Mouse (Mus musculus) hindbrain, embryonic 10.5 days (tissue): Measurements from ENCODE around the gene Agpat3. TPM values are rescaled to one million over a fixed set of nuclear protein-coding genes. Genes with fewer than 3 reads are reported as not detected.

ENCODE experiments used
- DNase-seq: peaks from one replicate; pipeline ENCODE4 v3.0.0-alpha.2; 2017; ENCODE audit warnings: low spot score
- H3K27ac ChIP-seq: fragments of 300-500 bp; sonication (generic); 2 replicates; pipeline ENCODE4 v1.5.1; 2016; ENCODE audit warnings: mild to moderate bottlenecking, moderate library complexity
- H3K27me3 ChIP-seq: fragments of 300-500 bp; sonication (generic); 2 replicates; pipeline ENCODE4 v1.6.1; 2016; ENCODE audit warnings: mild to moderate bottlenecking; ENCODE audit not compliant: poor library complexity, insufficient read depth, severe bottlenecking
- H3K36me3 ChIP-seq: fragments of 300-500 bp; sonication (generic); 2 replicates; pipeline ENCODE4 v1.6.1; 2016; ENCODE audit warnings: mild to moderate bottlenecking, moderate library complexity
- H3K4me1 ChIP-seq: fragments of 300-500 bp; sonication (generic); replicated peaks from 2 replicates; pipeline ENCODE4 v1.6.1; 2016; ENCODE audit warnings: mild to moderate bottlenecking
- H3K4me3 ChIP-seq: fragments of 300-500 bp; sonication (generic); 2 replicates; pipeline ENCODE4 v1.5.1; 2016; ENCODE audit warnings: mild to moderate bottlenecking, moderate library complexity
- H3K9me3 ChIP-seq: fragments of 300-500 bp; sonication (generic); 2 replicates; pipeline ENCODE4 v1.6.1; 2016; ENCODE audit warnings: mild to moderate bottlenecking, moderate library complexity
- WGBS: fragments of 180-500 bp; shearing (Covaris S2); methylation state at CpG from one replicate; pipeline ENCODE4 v1.1.7; 2016; 5-methylcytosine and 5-hydroxymethylcytosine counted together
- polyA plus RNA-seq: library from polyadenylated mRNA; unstranded; fragments of >200 nt; fragmentation: Nextera tagmentation; extraction: Ambion mirVana; gene quantifications from 2 replicates; pipeline ENCODE4 v1.2.1, GENCODE M21; 2016

Agpat3 gene
- polyA plus RNA-seq, 1 experiment from 2014 or later, result 47.2 TPM

DNA sequence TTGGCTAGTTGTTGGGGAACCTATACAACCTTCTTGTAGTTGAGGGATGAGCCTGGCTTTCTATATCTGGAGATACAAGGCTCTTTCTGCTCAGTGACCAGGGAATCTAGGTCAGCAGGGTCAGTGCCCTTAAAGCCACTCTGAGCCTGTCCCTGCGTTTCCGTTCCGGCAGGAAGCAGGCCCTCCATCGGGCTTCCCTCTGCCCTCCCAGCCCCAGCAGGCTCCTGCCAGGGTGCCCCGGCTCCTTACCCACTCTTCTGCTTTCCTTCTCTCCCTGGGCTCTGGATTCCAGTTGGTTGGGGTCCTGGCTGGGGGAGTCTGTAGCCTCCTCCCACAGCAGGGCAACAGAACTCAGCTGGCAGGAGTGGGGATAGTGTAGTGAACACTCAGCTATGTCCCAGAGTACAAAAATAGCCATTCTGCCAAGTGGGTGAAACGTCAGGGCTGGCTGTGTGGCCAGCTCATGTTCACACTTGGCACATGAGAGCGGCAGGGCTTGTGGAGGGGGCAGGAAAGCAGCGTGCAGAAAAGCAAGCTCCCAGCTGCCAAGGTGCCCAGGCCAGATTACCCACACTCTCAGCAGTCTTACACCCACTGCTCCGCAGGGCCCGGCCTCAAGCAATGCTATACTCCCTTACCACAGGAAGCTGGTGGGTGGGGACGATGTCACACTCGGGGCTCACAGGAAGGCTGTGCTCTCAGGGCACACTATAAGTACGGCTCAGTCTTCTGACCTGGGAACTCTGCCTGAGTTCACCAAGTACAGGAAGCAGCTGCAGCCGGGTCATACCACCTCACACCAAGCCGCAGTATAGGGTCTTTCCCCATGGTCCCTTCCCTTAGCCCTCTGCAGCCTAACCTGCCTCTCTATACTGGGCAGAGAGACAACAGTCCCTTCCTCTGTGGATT lies 54.5 kb downstream of the Agpat3 start:
- Histone ChIP-seq H3K27me3 (no peaks in the 10 kb centered on the region), H3K4me3 (no peak overlapping the region), H3K36me3 (0 out of 2 replicates have a peak, but pooled peaks cover 15% of the 10 kb centered on the region), H3K27ac (peak overlapping the region; percentile 62; the same call in 1 of the 2 replicates), H3K4me1 (peaks cover 17% of the 10 kb centered on the region; the same call in 1 of the 2 replicates), H3K9me3 (no peaks in the 10 kb centered on the region)
- 79% methylated on average over 15 of the region's 15 CpGs for WGBS
- DNase-seq, result peak; percentile 16

GRCm38 (mm10) chr10:78296980-78297379 lies 55.3 kb downstream of the Agpat3 start:
- WGBS, result 82% methylated on average over 4 of the region's 4 CpGs

DNA sequence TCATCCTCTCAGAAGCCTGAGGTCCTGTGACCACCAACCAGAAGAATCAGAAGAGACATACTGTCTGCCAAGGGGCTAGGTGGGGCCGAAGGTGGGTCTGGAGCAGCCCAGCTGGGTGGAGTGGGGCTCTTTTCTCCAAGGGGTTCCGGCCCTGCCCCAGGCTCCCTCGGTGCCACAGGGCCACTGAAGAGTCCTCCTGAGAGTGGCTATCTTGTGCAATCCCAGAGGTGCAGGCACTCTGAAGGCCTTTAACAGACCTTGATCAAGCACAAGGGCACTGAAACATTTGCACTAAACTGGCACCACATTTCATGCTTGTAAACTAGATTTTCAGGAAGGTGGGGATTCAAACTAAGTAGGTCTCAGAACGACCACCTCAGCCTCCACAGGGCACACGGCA lies 55.9 kb downstream of the Agpat3 start:
- no peak overlapping the region for H3K4me3 ChIP-seq
- peaks cover 19% of the 10 kb centered on the region; the same call in 1 of the 2 replicates for H3K4me1 ChIP-seq
- H3K9me3 ChIP-seq, result no peaks in the 10 kb centered on the region
- DNase-seq, result no peak
- H3K27me3 ChIP-seq, result no peaks in the 10 kb centered on the region
- 87% methylated on average over 5 of the region's 5 CpGs for WGBS
- no peak overlapping the region for H3K27ac ChIP-seq
- H3K36me3 ChIP-seq, result 0 out of 2 replicates have a peak, but pooled peaks cover 6% of the 10 kb centered on the region

More at GRCm38 (mm10) chr10:78296980-78297379, 55.3 kb downstream of the Agpat3 start:
- H3K4me3 ChIP-seq, result no peak overlapping the region
- peaks cover 17% of the 10 kb centered on the region; the same call in 1 of the 2 replicates for H3K4me1 ChIP-seq
- 0 out of 2 replicates have a peak, but pooled peaks cover 7% of the 10 kb centered on the region for H3K36me3 ChIP-seq
- no peaks in the 10 kb centered on the region for H3K27me3 ChIP-seq
- DNase-seq, result no peak
- H3K27ac ChIP-seq, result no peak overlapping the region
- H3K9me3 ChIP-seq, result no peaks in the 10 kb centered on the region

DNA sequence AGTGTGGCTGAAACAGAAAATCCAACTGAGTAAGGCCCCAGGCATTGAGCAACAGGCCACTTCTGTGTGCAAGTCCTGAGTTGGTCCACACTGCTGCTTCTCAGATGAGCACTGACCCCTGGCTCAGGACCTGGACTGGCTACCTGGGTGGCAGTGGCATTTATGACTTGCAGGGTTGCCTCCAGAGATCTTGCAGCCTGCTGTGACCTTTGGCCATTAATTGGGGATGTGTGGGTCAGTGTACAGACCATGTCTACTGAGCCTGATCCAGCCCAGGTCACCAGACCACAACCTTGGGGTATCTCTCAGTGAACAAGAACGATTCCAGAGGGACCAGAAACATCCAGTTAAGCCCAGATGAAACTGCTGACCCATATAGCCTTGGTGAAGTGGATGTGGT lies 58.7 kb downstream of the Agpat3 start:
- no peak overlapping the region for H3K27ac ChIP-seq
- peaks cover 23% of the 10 kb centered on the region; the same call in 1 of the 2 replicates for H3K4me1 ChIP-seq
- DNase-seq, result no peak
- no peaks in the 10 kb centered on the region for H3K27me3 ChIP-seq
- 87% methylated on average over 1 of the region's 1 CpGs for WGBS
- H3K36me3 ChIP-seq, result 0 out of 2 replicates have a peak, but pooled peaks cover 6% of the 10 kb centered on the region
- H3K4me3 ChIP-seq, result no peak overlapping the region
- no peaks in the 10 kb centered on the region for H3K9me3 ChIP-seq

GRCm38 (mm10) chr10:78292381-78292780 lies 59.9 kb downstream of the Agpat3 start:
- H3K4me3 ChIP-seq, result no peak overlapping the region
- DNase-seq, result no peak
- peaks cover 14% of the 10 kb centered on the region for H3K36me3 ChIP-seq
- WGBS, result 91% methylated on average over 5 of the region's 5 CpGs
- H3K4me1 ChIP-seq, result peaks cover 12% of the 10 kb centered on the region; the same call in 1 of the 2 replicates
- H3K27ac ChIP-seq, result no peak overlapping the region
- no peaks in the 10 kb centered on the region for H3K27me3 ChIP-seq
- no peaks in the 10 kb centered on the region for H3K9me3 ChIP-seq

DNA sequence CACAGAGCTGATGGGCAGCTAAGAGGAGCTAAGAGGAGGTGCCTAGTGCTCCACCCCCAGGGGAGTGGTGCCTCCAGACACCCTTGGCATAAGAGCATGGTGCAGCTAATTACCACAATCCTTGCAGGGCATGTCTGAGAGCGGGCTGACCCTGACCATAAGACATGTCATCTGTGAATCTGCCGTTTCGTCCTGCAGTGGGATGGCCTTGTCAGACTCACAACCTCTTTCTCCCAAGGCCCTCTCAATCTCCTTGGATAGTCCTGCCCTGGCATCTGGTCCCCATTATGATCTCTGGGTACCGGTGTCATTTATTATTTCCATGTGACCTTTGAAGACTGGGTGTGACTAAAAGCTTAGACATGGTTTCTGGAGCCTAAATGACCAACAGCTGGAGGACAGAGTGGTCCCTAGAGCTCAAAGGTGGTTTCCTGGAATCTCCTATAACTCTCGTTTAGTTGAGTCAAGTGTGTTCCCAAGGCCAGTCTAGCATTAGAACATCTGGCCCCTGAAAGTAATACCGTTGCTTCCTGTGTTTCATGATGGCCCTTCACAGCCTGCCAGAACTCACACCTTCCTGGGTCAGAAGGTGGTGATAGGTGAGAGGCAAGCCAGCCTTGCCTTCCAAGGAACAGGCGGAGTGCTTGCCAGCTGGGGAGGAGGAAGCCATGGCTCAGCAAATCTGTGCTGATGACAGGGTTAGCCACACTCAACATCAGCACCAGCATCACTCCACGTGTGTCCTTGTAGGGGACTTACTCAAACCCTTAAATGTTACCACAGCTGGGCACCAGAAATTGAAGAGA lies 61.4 kb downstream of the Agpat3 start:
- WGBS, result 73% methylated on average over 8 of the region's 8 CpGs
- Histone ChIP-seq H3K27ac (no peak overlapping the region), H3K36me3 (peaks cover 22% of the 10 kb centered on the region), H3K27me3 (no peaks in the 10 kb centered on the region), H3K9me3 (no peaks in the 10 kb centered on the region), H3K4me3 (no peak overlapping the region), H3K4me1 (peaks cover 12% of the 10 kb centered on the region; the same call in 1 of the 2 replicates)
- DNase-seq, result no peak

GRCm38 (mm10) chr10:78288896-78289295 lies 63.4 kb downstream of the Agpat3 start:
- Histone ChIP-seq H3K36me3 (peaks cover 43% of the 10 kb centered on the region), H3K9me3 (no peaks in the 10 kb centered on the region), H3K27ac (no peak overlapping the region), H3K4me1 (peaks cover 6% of the 10 kb centered on the region; the same call in 1 of the 2 replicates), H3K27me3 (no peaks in the 10 kb centered on the region), H3K4me3 (no peak overlapping the region)
- no peak for DNase-seq
- WGBS, result 89% methylated on average over 4 of the region's 4 CpGs

DNA sequence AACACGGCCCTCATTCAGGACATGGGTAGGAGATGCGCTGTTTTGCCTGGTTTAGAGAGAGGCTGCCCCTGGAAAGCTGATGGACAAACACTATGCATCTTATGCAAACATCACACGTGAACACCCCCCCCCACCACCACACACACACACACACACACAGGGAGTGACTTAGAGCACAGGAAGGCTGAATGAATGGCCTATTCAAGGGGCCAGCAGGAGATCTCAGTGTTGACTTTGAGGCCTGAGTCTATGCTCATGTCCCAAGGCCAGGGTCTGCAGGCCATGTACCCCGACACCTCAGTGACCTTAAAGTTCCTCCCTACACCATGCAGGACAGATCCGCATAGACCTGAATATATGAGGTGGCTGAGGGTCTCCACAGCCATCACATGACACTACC lies 64.2 kb downstream of the Agpat3 start:
- peaks cover 6% of the 10 kb centered on the region; the same call in 1 of the 2 replicates for H3K4me1 ChIP-seq
- H3K36me3 ChIP-seq, result peaks cover 50% of the 10 kb centered on the region
- no peaks in the 10 kb centered on the region for H3K9me3 ChIP-seq
- H3K27ac ChIP-seq, result no peak overlapping the region
- 86% methylated on average over 5 of the region's 5 CpGs for WGBS
- no peak overlapping the region for H3K4me3 ChIP-seq
- no peak for DNase-seq
- no peaks in the 10 kb centered on the region for H3K27me3 ChIP-seq

DNA sequence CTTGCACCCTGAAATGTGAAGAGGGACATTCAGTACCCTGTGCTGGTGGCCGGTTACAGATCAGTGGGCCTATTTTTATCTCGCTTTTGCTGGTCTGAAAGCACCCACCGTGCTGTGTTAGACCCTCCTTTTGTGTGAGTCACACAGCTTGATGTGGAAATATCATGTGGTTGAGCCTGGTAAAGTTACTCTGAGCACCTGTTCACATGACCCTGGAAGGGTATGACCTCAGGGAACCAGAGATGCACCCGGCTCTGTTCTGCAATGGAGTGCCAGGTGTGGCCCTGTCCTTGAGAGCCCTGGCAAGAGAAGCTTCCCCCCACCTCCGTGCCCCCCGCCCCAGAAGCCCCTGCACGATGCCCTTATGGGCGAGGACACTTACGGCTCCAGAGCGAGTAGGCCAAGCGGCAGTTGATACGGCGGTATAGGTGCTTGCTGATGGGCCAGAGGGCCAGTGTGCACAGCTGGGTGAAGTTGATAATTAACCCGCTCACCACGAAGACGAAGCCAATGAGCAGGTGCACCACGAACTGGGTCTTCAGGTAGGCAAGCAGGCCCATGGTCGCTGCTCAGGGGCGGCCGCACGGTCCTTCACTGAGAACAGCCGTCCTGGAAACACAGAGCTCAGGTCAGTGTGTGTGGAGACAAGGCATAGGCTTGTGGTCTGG lies 64.7 kb downstream of the Agpat3 start:
- H3K9me3 ChIP-seq, result no peaks in the 10 kb centered on the region
- no peak for DNase-seq
- 94% methylated on average over 22 of the region's 22 CpGs for WGBS
- no peak overlapping the region for H3K27ac ChIP-seq
- H3K4me3 ChIP-seq, result no peak overlapping the region
- H3K4me1 ChIP-seq, result peaks cover 6% of the 10 kb centered on the region; the same call in 1 of the 2 replicates
- no peaks in the 10 kb centered on the region for H3K27me3 ChIP-seq
- peaks cover 55% of the 10 kb centered on the region for H3K36me3 ChIP-seq

GRCm38 (mm10) chr10:78285959-78286358 lies 66.3 kb downstream of the Agpat3 start:
- no peak overlapping the region for H3K4me3 ChIP-seq
- 91% methylated on average over 4 of the region's 4 CpGs for WGBS
- no peaks in the 10 kb centered on the region; the same call in 1 of the 2 replicates for H3K4me1 ChIP-seq
- H3K27me3 ChIP-seq, result no peaks in the 10 kb centered on the region
- H3K36me3 ChIP-seq, result peaks cover 72% of the 10 kb centered on the region
- no peak for DNase-seq
- H3K27ac ChIP-seq, result no peak overlapping the region
- H3K9me3 ChIP-seq, result no peaks in the 10 kb centered on the region

- peaks cover 77% of the 10 kb centered on the region for H3K36me3 ChIP-seq
- no peaks in the 10 kb centered on the region; the same call in 1 of the 2 replicates for H3K4me1 ChIP-seq
- H3K27ac ChIP-seq, result no peak overlapping the region
- 85% methylated on average over 6 of the region's 6 CpGs for WGBS
- H3K27me3 ChIP-seq, result no peaks in the 10 kb centered on the region
- no peaks in the 10 kb centered on the region for H3K9me3 ChIP-seq
- no peak for DNase-seq
- no peak overlapping the region for H3K4me3 ChIP-seq
Measured at GRCm38 (mm10) chr10:78285409-78285808, 66.9 kb downstream of the Agpat3 start.

DNA sequence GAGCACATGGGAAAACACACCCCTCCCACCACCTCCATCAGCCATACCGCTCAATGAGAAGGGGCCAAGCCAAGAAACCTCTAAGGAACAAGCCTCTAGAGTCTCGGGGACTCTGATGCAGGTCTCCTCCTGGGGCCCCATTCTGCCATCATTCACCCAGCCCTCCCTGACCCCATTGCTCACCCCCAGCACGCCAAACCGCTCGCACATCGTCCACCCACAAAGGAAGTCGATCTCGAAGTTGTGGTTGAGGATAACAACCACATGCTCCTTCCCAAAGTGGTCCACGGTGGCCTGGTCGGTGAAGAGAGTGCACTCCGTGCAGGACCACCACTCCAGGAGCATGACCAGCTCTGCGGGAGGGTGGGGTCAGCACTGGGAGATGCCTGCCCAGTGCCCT lies 67.5 kb downstream of the Agpat3 start:
- 93% methylated on average over 12 of the region's 12 CpGs for WGBS
- H3K4me1 ChIP-seq, result no peaks in the 10 kb centered on the region
- peaks cover 83% of the 10 kb centered on the region for H3K36me3 ChIP-seq
- no peaks in the 10 kb centered on the region for H3K9me3 ChIP-seq
- no peak overlapping the region for H3K4me3 ChIP-seq
- H3K27ac ChIP-seq, result no peak overlapping the region
- DNase-seq, result no peak
- H3K27me3 ChIP-seq, result no peaks in the 10 kb centered on the region
